Mouse (Mus musculus): ENCODE measurements around the gene Rbm5. TPM values are rescaled to one million over a fixed set of nuclear protein-coding genes. Genes with fewer than 3 reads are reported as not detected.

The Rbm5 gene
- polyA plus RNA-seq, 1 experiment from 2014 or later = 206 TPM

GRCm38 (mm10) chr9:107700114-107700571 is 70.7 kb downstream of the Rbm5 start:
- DNase-seq (ENCODE audit: low spot score) = no peak
- no peaks in the 10 kb centered on the region; the same call in 1 of the 2 replicates for H3K36me3 ChIP-seq (ENCODE audit: control insufficient read depth, insufficient read depth, low read length)
- no peak for ATAC-seq (replicated peaks; ENCODE audit: low FRiP score)

GRCm38 (mm10) chr9:107699376-107699980 is 71.3 kb downstream of the Rbm5 start:
- Histone ChIP-seq H3K4me2 (ENCODE audit: low read depth, low read length, severe bottlenecking) (peak overlapping the region; percentile 26; the same call in 1 of the 2 replicates), H3K4me1 (replicated peaks; ENCODE audit: control insufficient read depth, insufficient read depth, low read length) (peaks cover 41% of the 10 kb centered on the region), H3K9ac (ENCODE audit: low read length) (0 out of 2 replicates have a peak overlapping the region, but pooled peaks have one; percentile 10), H3K36me3 (ENCODE audit: control insufficient read depth, insufficient read depth, low read length) (no peaks in the 10 kb centered on the region; the same call in 1 of the 2 replicates), H3K27ac (ENCODE audit: low read depth, low read length) (no peak overlapping the region), H3K9me3 (ENCODE audit: control insufficient read depth, low read length) (no peaks in the 10 kb centered on the region), H3K27me3 (ENCODE audit: control insufficient read depth, insufficient read depth, low read length) (no peaks in the 10 kb centered on the region), H3K4me3 (ENCODE audit: low read depth, low read length) (no peak overlapping the region)
- DNase-seq (ENCODE audit: low spot score) (no peak), ATAC-seq (replicated peaks; ENCODE audit: low FRiP score) (no peak)
- WGBS = 3% methylated on average over 9 of the region's 9 CpGs

More at GRCm38 (mm10) chr9:107700114-107700571, 70.7 kb downstream of the Rbm5 start:
- Histone ChIP-seq H3K27ac (ENCODE audit: low read depth, low read length) (no peak overlapping the region), H3K9me3 (ENCODE audit: control insufficient read depth, low read length) (no peaks in the 10 kb centered on the region), H3K4me1 (replicated peaks; ENCODE audit: control insufficient read depth, insufficient read depth, low read length) (peaks cover 41% of the 10 kb centered on the region), H3K4me3 (ENCODE audit: low read depth, low read length) (no peak overlapping the region), H3K27me3 (ENCODE audit: control insufficient read depth, insufficient read depth, low read length) (no peaks in the 10 kb centered on the region), H3K9ac (ENCODE audit: low read length) (no peak overlapping the region), H3K4me2 (ENCODE audit: low read depth, low read length, severe bottlenecking) (no peak overlapping the region)
- WGBS = 29% methylated on average over 6 of the region's 6 CpGs

- no peaks in the 10 kb centered on the region for H3K9me3 ChIP-seq (ENCODE audit: control insufficient read depth, low read length)
- no peaks in the 10 kb centered on the region for H3K27me3 ChIP-seq (ENCODE audit: control insufficient read depth, insufficient read depth, low read length)
- peak; percentile 37; the same call in 1 of the 2 replicates for ATAC-seq (replicated peaks; ENCODE audit: low FRiP score)
- H3K4me3 ChIP-seq (ENCODE audit: low read depth, low read length) = no peak overlapping the region
- no peak overlapping the region; the same call in 1 of the 2 replicates for H3K4me2 ChIP-seq (ENCODE audit: low read depth, low read length, severe bottlenecking)
- no peak overlapping the region for H3K27ac ChIP-seq (ENCODE audit: low read depth, low read length)
- 8% methylated on average over 14 of the region's 14 CpGs for WGBS
- peaks cover 38% of the 10 kb centered on the region for H3K4me1 ChIP-seq (replicated peaks; ENCODE audit: control insufficient read depth, insufficient read depth, low read length)
- DNase-seq (ENCODE audit: low spot score) = peak; percentile 69
- no peak overlapping the region for H3K9ac ChIP-seq (ENCODE audit: low read length)
- H3K36me3 ChIP-seq (ENCODE audit: control insufficient read depth, insufficient read depth, low read length) = no peaks in the 10 kb centered on the region; the same call in 1 of the 2 replicates
Observed at GRCm38 (mm10) chr9:107698611-107699190, 72.1 kb downstream of the Rbm5 start.

- peak; percentile 73 for DNase-seq (ENCODE audit: low spot score)
- H3K9ac ChIP-seq (ENCODE audit: low read length) = peak overlapping the region; percentile 35; the same call in 1 of the 2 replicates
- WGBS = 6% methylated on average over 14 of the region's 14 CpGs
- H3K4me1 ChIP-seq (replicated peaks; ENCODE audit: control insufficient read depth, insufficient read depth, low read length) = peaks cover 38% of the 10 kb centered on the region
- H3K4me3 ChIP-seq (ENCODE audit: low read depth, low read length) = no peak overlapping the region
- peak; percentile 43 for ATAC-seq (replicated peaks; ENCODE audit: low FRiP score)
- H3K4me2 ChIP-seq (ENCODE audit: low read depth, low read length, severe bottlenecking) = peak overlapping the region; percentile 19
- no peaks in the 10 kb centered on the region for H3K27me3 ChIP-seq (ENCODE audit: control insufficient read depth, insufficient read depth, low read length)
- no peaks in the 10 kb centered on the region; the same call in 1 of the 2 replicates for H3K36me3 ChIP-seq (ENCODE audit: control insufficient read depth, insufficient read depth, low read length)
- H3K27ac ChIP-seq (ENCODE audit: low read depth, low read length) = no peak overlapping the region
- no peaks in the 10 kb centered on the region for H3K9me3 ChIP-seq (ENCODE audit: control insufficient read depth, low read length)
Observed at GRCm38 (mm10) chr9:107697811-107698521, 72.8 kb downstream of the Rbm5 start.

GRCm38 (mm10) chr9:107696845-107697610 is 73.8 kb downstream of the Rbm5 start:
- Histone ChIP-seq H3K9me3 (ENCODE audit: control insufficient read depth, low read length) (no peaks in the 10 kb centered on the region), H3K4me3 (ENCODE audit: low read depth, low read length) (no peak overlapping the region), H3K27ac (ENCODE audit: low read depth, low read length) (no peak overlapping the region), H3K27me3 (ENCODE audit: control insufficient read depth, insufficient read depth, low read length) (no peaks in the 10 kb centered on the region), H3K4me2 (ENCODE audit: low read depth, low read length, severe bottlenecking) (no peak overlapping the region; the same call in 1 of the 2 replicates), H3K36me3 (ENCODE audit: control insufficient read depth, insufficient read depth, low read length) (no peaks in the 10 kb centered on the region), H3K9ac (ENCODE audit: low read length) (peak overlapping the region; percentile 9; the same call in 1 of the 2 replicates), H3K4me1 (replicated peaks; ENCODE audit: control insufficient read depth, insufficient read depth, low read length) (peaks cover 38% of the 10 kb centered on the region)
- ATAC-seq (replicated peaks; ENCODE audit: low FRiP score) (no peak), DNase-seq (ENCODE audit: low spot score) (no peak)
- WGBS = 13% methylated on average over 9 of the region's 9 CpGs

- H3K4me1 ChIP-seq (replicated peaks; ENCODE audit: control insufficient read depth, insufficient read depth, low read length) = peaks cover 38% of the 10 kb centered on the region
- H3K4me3 ChIP-seq (ENCODE audit: low read depth, low read length) = no peak overlapping the region
- H3K27ac ChIP-seq (ENCODE audit: low read depth, low read length) = no peak overlapping the region
- no peak for DNase-seq (ENCODE audit: low spot score)
- H3K9me3 ChIP-seq (ENCODE audit: control insufficient read depth, low read length) = no peaks in the 10 kb centered on the region
- H3K27me3 ChIP-seq (ENCODE audit: control insufficient read depth, insufficient read depth, low read length) = no peaks in the 10 kb centered on the region
- no peak overlapping the region for H3K9ac ChIP-seq (ENCODE audit: low read length)
- WGBS = 39% methylated on average over 6 of the region's 6 CpGs
- ATAC-seq (replicated peaks; ENCODE audit: low FRiP score) = no peak
- no peaks in the 10 kb centered on the region for H3K36me3 ChIP-seq (ENCODE audit: control insufficient read depth, insufficient read depth, low read length)
- H3K4me2 ChIP-seq (ENCODE audit: low read depth, low read length, severe bottlenecking) = no peak overlapping the region
Observed at GRCm38 (mm10) chr9:107696106-107696479, 74.7 kb downstream of the Rbm5 start.

- DNase-seq (ENCODE audit: low spot score) = no peak
- Histone ChIP-seq H3K9ac (ENCODE audit: low read length) (no peak overlapping the region), H3K9me3 (ENCODE audit: control insufficient read depth, low read length) (no peaks in the 10 kb centered on the region), H3K4me2 (ENCODE audit: low read depth, low read length, severe bottlenecking) (no peak overlapping the region), H3K27me3 (ENCODE audit: control insufficient read depth, insufficient read depth, low read length) (no peaks in the 10 kb centered on the region), H3K4me3 (ENCODE audit: low read depth, low read length) (no peak overlapping the region), H3K27ac (ENCODE audit: low read depth, low read length) (no peak overlapping the region), H3K4me1 (replicated peaks; ENCODE audit: control insufficient read depth, insufficient read depth, low read length) (peaks cover 38% of the 10 kb centered on the region), H3K36me3 (ENCODE audit: control insufficient read depth, insufficient read depth, low read length) (no peaks in the 10 kb centered on the region)
- ATAC-seq (replicated peaks; ENCODE audit: low FRiP score) = no peak
- WGBS = 83% methylated on average over 12 of the region's 12 CpGs
Observed at GRCm38 (mm10) chr9:107695441-107696105, 75.2 kb downstream of the Rbm5 start.

GRCm38 (mm10) chr9:107694627-107695026 is 76.2 kb downstream of the Rbm5 start:
- Histone ChIP-seq H3K9ac (ENCODE audit: low read length) (no peak overlapping the region), H3K36me3 (ENCODE audit: control insufficient read depth, insufficient read depth, low read length) (no peaks in the 10 kb centered on the region), H3K4me3 (ENCODE audit: low read depth, low read length) (no peak overlapping the region), H3K27me3 (ENCODE audit: control insufficient read depth, insufficient read depth, low read length) (no peaks in the 10 kb centered on the region), H3K27ac (ENCODE audit: low read depth, low read length) (no peak overlapping the region), H3K4me1 (replicated peaks; ENCODE audit: control insufficient read depth, insufficient read depth, low read length) (peaks cover 33% of the 10 kb centered on the region), H3K4me2 (ENCODE audit: low read depth, low read length, severe bottlenecking) (no peak overlapping the region), H3K9me3 (ENCODE audit: control insufficient read depth, low read length) (no peaks in the 10 kb centered on the region)
- no peak for ATAC-seq (replicated peaks; ENCODE audit: low FRiP score)
- 73% methylated on average over 7 of the region's 7 CpGs for WGBS
- DNase-seq (ENCODE audit: low spot score) = no peak

All from forebrain, embryonic 11.5 days (tissue).